Mouse (Mus musculus): ENCODE data around the gene Vamp5.

- TF ChIP-seq CTCF (IDR thresholded peaks at IDR 0.05) (no peak), EP300 (IDR thresholded peaks at IDR 0.05; ENCODE audit: insufficient read depth, low read depth, low read length) (no peak)
Observed at GRCm38 (mm10) chr6:72348411-72348810, 31.9 kb downstream of the Vamp5 start.

Measured in heart, adult 2 months (tissue).